Mouse (Mus musculus) urinary bladder, postnatal 10 days (tissue): Measurements from ENCODE around the gene Tmub1.

Source experiments
- DNase-seq: peaks from one replicate; pipeline ENCODE4 v3.0.0; 2022; ENCODE audit warnings: low spot score

The Tmub1 gene

DNA sequence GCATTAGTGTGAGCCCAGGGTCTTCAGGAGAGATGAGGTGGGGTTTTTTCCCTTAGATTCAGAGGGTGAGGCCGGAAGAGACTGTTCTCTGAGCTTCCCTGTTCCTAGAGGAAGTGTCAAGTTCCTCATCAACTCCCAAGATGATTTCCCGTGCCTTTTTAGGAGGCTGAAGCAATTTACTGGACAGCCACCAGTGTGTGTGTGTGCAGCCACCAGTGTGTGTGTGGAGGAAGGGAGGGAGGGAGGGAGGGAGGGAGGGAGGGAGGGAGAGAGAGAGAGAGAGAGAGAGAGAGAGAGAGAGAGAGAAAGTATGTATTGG, 6.3 kb upstream of the Tmub1 start:
- DNase-seq = no peak

DNA sequence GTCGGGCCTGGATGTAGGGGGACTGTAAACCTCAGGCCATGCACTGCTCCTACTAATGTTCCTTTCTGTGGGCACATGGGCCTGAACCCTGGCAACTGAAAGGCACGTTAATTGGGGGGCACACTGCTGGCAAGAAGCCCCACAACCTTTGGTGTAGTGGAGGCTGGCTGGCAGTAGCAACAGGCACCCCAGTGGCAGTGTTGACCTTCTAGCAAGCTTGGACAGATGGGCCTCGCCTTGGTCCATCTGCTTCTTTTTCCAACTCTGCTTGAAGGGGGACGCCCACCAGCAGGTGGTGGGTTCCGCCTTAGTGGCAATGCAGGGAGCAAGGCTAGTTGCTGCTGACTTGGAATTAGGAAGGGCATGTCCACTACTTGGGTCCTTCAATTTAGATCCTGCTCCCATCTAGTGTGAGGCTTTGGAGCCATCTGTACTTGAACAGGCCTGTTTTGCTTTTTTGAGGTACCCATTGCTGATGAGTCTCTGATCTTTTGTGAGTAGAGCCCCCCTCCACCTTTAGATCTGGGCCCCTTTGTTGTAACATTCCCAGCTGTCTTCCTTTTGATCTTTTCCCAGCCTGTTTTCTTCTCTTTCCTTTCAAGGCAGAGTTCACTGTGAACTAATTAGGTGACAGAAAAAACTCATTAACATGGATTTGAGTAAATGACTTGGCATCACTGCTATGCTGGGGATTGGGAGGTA, 5.8 kb upstream of the Tmub1 start:
- DNase-seq = no peak

DNA sequence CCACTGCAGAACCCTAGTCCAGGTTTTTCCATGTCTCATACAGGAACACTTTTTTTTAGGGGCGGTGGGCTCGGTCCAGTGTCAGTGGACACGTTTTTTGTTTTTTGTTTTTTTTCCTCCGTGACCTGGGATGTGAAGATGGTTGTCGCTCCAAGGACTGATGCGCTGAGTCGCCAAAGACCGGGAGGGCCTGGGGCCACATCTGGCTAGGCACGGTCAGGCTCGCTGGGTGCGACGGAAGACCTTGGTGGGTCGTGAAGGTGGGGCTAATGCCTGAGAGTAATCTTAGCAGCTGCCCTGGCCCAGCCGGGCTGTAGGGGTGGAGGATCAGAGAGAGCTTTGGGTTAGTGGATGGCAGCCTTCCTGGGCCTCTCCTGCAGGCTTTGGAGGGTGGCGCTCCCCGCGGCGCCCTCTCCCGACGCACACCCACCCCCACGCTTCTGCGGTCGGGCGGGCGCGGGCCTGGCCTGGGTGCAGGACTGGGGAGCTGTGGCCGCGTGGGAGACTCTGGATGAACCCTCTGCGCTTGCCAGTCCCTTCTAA, 5.1 kb upstream of the Tmub1 start:
- no peak for DNase-seq

DNA sequence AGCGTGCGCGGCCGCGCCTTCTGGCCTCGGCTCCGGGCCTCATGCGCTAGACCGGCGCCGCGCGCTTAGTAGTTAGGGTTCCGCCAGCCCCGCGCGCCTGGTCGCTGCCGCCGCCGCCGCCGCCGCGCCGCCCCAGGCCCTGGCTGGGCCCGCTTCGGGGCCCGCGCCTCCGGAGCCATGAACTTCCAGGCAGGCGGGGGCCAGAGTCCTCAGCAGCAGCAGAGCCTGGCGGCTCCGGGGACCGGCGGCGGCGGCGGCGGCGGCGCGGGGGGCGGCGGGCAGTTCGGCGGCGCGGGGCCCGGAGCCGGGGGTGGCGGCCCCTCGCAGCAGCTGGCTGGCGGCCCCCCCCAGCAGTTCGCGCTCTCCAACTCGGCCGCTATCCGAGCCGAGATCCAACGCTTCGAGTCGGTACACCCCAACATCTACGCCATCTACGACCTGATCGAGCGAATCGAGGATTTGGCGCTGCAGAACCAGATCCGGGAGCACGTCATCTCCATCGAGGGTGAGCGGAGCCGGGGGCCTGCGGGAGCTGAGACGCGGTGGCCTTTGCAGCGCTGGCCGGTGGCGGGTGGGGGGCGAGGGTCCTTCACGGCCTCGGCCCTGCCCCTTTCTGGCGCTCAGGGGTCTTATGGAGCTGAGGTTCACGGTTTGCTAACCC, 4.5 kb upstream of the Tmub1 start, which contains the start of gene Agap3:
Gene Agap3, plus strand, starts transcription at position 148 of the 661 bp plus-strand sequence.
- DNase-seq = no peak

DNA sequence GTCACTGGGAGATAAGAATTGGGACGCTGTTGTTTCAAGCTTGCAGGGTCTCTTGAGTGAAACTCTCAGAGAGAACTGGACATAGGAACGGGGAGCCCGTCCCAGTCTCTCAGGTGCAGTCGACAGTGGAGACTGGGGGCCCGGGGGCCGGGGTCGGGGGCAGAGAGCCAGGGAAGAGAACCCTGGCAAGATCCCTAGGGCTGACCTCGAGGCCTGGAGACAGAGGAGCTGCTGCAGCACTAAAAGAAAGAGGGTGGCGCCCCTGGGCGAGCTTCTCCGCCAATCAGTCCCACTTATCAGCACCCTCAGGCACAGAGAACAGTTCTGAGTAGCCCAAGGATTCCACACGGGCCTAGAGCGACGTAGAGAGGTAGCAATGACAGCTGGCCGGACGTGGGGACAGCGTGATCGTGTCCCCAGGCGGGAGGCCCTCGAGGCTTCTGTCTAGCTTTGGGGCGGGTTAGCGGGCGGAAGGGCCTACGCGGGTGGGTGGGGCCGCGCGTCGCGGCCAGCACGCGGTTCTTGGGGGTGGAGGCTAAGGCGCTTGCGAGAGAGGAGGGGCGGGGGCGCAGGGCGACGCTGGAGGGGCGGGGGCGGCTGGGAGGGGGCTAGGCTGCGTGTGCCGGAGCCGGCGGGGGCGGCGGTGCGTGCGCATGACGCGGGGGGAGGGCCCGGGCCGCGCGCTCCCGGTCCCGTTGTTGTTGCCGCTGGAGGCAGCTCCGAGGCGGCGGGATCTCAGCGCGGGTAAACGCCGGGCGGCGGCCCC, 3.8 kb upstream of the Tmub1 start:
- no peak for DNase-seq

DNA sequence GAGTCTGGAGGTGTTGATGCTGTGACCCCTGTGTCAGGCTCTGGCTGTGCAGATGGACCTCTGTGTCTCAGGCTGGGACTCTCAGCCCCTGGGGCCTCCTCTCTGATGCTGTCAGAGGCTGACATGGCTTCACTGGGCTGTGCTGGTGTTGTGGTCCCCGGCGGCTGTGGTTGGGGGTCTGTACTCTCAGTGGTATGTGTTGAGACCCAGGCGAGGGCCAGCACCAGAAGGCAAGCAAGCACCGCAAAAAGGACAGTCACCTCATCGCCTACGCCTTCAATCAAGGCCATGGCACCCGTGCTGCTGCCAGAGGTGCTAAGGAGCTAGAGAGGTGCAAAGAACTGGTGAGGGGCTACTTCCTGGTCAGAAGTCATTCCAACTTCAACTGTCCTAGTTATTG, 1.0 kb downstream of the Tmub1 start:
- no peak for DNase-seq

DNA sequence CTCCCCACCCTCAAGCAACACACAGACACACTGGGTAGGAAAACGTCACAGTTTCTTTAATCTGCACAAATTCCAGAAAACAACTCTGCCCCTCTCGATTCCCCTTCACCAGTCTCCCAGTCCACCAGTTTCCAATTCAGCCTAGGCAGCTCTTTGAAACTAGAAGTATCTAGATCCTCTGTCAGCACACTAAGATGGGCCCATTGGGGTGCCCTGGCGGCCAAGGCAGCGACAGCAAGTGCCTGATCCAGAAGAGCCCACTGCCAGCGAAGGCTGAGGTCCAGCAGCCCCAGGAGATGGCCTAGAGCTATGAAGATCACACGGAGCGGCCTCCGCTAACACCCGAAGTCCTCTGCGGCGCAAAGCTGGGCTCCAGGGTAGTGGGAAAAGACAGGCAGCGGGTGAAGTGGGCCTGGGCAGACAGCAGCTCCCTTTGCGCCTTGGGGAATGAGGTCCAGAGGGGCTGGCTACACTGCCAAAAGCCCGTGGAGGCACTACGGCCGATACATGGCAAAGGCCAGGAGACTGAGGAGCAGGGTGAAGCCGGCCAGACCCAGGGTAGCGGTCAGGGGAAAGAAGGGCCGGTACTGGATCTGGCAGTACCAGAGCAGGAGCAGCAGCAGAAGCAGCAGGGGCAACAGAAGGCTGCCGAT, 2.1 kb downstream of the Tmub1 start:
- no peak for DNase-seq

DNA sequence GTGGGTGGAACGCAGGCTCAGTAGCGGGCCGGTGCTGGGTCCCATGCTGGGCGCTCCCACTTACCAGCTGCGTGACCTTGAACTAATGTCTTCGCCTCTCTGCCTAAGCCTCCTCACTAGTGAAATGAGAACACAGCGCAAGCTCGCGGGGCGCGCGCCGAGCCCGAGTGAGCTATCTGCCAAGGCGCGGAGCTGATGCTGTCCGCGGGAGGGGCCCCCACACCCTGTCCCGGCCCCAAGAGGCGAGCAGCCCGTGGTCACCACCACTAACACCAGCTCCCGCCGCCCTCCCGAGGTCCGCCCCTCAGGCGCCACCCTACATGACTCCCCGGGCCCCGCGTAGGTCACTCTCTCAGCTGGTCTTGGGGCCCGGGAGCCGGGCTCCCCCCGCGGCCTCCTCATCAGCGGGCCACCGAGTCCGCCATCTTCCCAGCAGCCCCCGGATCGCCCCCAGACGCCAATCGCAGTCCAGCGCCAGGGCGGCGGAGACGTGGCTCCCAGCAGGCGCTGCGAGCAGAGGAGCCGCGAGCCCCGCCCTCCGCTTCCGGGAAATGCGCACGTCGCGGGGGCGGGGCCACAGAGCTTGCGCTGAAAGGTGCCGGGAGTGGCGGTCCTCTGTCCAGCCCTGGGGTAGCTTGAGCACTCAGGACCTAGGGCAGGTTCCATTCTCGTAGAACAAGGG, 2.8 kb downstream of the Tmub1 start, which contains the start of gene Fastk:
Gene Fastk, minus strand, starts transcription at position 542 of the 682 bp plus-strand sequence.
- DNase-seq = peak; percentile 72

DNA sequence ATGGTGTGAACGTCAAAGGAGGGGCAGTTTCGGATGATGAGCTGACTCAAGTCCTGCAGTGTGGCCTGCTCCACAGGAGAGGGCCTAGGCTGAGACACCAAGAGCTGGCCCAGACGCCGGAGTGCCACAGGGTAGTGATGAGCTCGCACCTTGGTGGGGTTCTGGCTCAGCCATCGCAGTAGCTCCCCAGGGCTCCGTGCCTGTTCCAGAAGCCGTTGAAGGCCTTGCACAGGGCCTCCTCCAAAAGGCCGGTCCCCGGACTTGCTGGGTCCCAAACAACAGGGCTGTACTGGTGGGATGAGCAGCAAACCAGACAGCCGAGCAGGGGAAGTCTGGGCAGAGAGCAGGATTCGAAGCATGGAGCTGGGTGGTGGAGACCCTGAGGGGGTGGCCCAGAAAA, 3.7 kb downstream of the Tmub1 start:
- DNase-seq = no peak

DNA sequence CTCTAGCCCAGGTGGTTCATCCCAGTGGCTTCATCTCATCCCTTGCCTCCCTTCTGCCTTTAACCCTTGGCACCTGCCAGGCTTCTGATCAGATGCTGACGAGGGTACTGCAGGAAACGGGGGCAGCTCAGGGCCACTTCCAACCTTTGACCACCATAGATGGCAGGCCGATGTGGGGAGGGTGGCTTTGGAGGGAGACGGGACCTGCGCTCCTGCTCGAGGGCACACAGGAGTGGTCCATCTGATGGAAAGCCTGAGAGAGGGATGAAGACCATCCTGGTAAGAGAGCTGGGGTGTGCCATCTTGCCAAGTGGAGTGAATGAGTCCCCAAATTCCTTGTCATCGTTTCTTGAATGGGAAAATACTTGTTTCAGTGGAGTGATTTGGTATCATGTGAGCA, 4.5 kb downstream of the Tmub1 start:
- no peak for DNase-seq

DNA sequence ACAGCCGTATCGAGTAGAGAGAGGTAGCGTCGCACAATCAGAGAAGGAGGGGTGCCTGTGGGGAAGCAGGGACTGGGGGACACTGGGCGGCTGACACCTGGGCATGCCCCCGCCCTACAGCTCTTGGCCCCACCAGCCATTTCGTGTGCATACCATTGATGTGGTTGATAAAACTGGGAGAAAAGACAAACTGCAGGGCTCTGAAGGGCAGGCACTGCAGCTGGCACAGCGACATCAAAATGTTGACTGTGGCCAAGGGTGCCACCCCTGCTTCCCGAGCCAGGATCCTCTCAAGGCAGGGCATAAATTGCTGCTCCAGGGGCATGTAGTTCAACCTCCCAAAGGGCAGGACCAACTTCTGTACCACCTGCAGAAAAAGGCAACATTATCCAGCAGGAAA, 5.6 kb downstream of the Tmub1 start:
- DNase-seq = no peak

DNA sequence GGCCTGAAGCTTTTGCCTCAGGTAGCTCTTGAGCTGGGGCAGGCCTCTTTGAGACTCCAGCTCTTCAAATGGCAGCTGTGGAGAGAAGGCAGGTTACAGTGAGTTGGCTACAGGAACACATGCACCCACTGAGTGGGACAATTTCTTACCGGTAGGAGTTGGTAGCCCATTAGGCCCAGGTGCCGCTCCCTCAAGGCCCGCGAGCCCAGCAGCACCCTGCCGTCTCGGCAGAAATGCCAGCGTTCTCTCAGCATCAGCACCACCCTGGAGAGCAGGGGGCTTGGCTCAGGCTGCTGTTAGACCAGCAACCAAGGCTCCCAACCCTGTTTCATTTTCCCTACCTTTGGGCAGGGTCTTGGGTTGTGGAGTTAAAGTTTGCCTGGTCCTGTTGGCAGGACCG, 6.5 kb downstream of the Tmub1 start:
- no peak for DNase-seq

DNA sequence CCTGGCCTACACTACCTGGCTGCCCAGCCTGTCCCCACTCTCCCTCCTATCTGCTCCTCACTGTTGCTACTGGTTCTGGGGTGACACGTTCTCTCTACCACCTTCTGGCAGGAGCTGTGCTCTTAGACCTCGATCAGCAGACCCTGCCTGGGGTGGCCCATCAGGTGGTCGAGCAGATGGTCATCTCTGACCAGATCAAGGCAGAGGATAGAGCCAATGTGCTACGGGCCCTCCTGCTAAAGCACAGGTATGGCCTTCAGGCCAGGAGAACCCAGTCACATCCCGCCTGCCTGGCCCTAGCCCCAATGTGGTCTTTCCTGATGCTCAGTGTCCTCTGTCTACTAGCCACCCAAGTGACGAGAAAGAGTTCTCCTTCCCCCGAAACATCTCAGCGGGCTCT, 13.7 kb downstream of the Tmub1 start:
- DNase-seq = no peak

DNA sequence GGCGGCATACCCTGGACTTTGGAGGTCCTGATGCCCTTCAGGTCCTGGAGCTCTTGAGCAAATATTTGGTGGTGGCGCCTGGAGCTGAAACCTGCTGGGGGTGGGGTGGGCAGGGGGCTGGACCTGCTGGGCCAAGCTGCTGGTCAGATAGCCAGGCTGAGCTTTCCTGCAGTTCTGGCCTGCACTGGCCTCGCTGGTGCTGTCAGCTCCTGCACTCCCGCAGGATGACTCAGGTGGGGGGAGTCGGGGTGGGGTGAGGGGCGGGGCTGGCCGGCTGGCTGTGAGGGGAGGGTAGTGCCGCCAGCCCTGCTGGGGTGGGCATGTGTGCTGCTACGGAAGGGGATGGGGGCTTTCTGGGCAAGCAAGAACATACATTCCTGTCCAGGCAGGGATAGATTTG, 19.1 kb downstream of the Tmub1 start:
- DNase-seq = no peak

DNA sequence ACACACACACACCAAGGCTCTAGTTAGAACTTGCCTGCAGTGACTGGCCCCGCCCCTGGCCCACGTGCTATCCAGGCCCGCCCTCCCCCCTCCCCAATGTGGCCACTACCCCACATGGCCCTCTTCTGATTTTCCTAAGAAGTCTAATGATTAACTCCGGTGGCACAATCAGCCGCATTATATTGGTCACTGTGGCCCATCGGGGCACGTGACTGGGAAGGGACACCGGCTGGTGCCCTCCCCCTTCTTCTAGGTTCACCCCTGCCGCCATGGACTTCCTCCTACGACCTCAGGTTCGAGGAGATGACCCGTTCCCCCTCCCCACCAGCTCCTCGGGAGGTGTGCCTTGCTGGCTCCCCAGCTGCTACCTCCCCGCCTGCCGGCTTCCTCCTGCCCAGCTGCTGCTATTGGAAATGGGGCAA, 19.7 kb downstream of the Tmub1 start:
- DNase-seq = no peak

DNA sequence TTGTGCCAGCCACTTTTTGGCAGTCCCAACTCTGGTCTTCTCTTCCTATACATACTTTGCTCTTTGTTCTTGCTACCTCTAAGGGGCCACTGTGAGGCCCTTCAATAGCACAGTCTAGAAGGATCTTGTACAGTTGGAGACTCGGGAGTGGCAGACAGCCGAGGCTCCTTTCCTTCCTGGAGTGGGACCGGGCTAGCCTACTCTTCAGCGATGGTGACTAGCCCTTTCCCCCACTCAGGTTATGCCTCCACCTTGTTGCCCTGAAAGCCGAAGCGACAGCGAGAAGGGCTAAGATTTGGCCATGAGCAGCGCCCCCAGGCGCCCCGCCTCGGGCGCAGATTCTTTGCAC, 20.4 kb downstream of the Tmub1 start:
- DNase-seq = no peak

DNA sequence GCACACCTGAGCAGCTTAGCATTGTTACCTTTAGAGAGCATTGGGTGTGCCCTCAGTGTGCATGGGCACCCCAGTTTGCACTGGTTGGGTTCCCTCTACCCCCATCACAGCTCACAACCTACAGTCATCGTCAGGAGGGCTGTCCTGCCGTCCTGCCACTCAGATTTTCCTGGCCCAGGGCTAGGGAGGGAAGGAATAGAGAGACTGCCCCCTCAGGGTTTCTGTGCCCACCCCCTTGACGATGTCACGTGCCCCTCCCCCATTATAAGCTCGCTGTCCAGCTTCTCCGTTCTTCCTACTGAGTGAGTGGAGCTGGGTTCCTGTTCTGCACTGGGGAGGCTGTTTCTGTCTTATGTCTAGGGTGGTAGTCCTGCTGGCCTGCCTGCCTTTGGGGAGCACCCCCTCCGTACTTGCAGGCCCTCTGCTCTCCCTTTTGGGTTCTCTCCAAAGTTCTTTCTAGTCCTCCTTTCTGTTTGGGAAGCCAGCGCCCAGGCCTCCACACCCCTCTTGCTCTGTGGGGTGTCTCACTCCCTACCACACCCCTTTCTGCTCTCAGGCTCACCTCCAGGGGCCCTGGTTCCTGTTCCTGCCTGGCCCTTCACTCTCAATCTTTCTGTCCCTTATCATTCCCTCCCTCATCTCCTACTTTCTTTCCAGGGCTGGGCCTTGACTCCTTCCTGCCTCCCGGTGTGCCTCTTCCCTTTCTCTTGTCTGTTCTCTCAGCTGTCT, 20.9 kb downstream of the Tmub1 start:
- DNase-seq = no peak

DNA sequence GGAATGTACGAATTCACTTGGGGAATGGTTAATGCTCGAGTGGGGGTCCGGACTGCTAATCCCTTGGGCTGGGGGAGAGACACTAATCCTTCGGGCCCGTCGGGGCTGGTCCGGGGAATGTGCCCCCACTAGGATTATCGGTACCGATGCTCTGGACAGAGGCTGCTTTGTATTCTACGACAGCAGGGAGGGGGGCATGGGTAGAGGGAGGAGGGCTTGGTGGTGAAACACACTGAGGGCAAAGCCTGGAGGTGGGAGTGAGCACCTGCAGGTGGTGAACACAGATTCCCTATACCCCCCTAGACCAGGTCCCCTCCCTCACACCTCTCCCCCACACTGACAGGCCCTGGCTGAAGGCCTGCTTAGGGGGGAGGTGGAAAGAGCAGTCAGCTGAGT, 21.6 kb downstream of the Tmub1 start:
- no peak for DNase-seq

DNA sequence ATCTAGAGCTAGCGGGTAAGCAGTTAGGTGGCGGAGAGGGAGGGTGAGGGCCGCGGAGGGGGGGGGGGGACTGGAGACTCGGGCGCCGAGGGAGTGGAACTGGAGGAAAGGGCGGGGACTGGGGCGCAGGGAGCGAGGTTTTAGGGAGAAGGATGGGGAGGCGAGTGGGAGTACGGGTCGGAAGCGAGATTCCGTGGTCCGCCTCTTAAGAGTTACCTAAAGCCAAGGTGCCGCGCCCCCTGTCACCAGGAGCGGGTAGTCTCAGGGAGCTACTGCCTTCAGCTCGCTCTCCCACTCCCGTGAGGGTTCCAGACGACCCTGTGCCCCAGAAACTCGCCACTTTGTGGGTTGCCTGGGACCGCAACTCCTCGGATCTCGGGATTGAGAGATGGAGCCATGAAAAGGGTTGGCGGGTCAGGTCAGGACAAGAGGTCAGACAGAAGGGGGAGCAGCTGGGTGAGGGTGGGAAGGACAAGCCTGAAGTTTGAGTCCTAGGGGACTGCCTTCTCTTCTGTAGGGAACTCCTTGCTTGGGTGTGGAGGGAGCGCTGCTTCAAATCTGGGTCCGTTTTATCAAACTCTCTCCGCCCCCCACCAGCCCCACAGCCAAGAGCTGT, 22.1 kb downstream of the Tmub1 start:
- no peak for DNase-seq

DNA sequence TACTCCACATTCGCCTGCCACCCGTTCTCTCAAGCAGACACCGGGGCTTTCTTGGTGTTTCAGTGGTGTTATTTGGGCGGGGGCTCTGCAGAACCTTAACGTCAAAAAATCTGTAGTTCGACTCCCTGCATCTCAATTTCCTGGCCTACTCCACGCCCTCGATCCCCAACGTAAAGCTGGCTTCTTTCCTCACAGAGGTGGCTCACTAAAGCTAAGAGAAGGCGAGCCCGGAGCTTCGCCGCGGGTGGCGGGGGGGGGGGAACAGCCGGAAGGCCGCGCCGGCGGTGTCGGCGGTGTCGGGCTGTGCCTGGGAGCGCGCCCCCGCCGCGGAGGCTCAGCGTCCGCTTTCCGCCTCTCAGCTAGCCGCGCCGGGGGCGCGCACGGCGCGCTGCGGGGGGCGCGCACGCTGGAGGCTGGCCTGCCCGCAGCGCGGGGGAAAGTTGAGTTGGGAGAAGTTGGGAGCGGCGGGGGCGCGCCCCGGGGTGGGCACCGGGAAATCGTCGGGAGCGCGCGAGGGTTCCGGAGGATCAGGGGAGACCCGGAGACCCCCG, 22.7 kb downstream of the Tmub1 start:
- peak; percentile 55 for DNase-seq
